Mouse (Mus musculus) CH12.LX (cell line): ENCODE results near the gene Trim39. TPM values are rescaled to one million over a fixed set of nuclear protein-coding genes. Genes with fewer than 3 reads are reported as not detected.
"Not testable (repeated sequence)": the region's sequence is repeated elsewhere in the genome, so short reads cannot be mapped to it uniquely, and the experiment has no call there.

Experiments used
- DNase-seq: peaks from one replicate; pipeline ENCODE4 v3.0.0-alpha.2; 2013; ENCODE audit errors: extremely low read depth
- H3K27ac ChIP-seq: 2 replicates; pipeline ENCODE4 v1.5.1; 2012; ENCODE audit warnings: low read depth, mild to moderate bottlenecking, control low read depth, moderate library complexity; ENCODE audit not compliant: insufficient read depth
- H3K27me3 ChIP-seq: replicated peaks from 2 replicates; pipeline ENCODE3; 2012; ENCODE audit warnings: inconsistent platforms
- H3K36me3 ChIP-seq, 2 experiments: replicated peaks in 1 of 2; 2 replicates each; pipeline versions ENCODE3 to v1.6.1; 2012; ENCODE audit warnings: inconsistent platforms in 1 of 2, low read length in 1 of 2, mild to moderate bottlenecking in 1 of 2, mixed read lengths in 1 of 2, moderate library complexity in 1 of 2; ENCODE audit not compliant: control insufficient read depth in 1 of 2, insufficient read depth in 1 of 2
- H3K4me1 ChIP-seq, 2 experiments: 2 replicates each; pipeline ENCODE4 v1.6.1; 2012; ENCODE audit warnings: inconsistent platforms in 1 of 2, moderate library complexity in 1 of 2; ENCODE audit not compliant: insufficient read depth in 2 of 2, control insufficient read depth in 1 of 2
- H3K4me2 ChIP-seq: 2 replicates; pipeline ENCODE4 v1.6.1; 2012; ENCODE audit warnings: low read depth, mild to moderate bottlenecking, control low read depth; ENCODE audit not compliant: poor library complexity, insufficient read depth, severe bottlenecking
- H3K4me3 ChIP-seq, 3 experiments: fragments of 150-350 bp in 1 of 3; sonication (generic) in 1 of 3; replicated peaks in 1 of 3; 2 replicates each; pipeline versions ENCODE3 to v1.5.1; 2011 to 2012; ENCODE audit warnings: low read depth in 2 of 3, low read length in 2 of 3, mild to moderate bottlenecking in 2 of 3, moderate library complexity in 2 of 3, control low read depth in 1 of 3, improper control_type of control experiment in 1 of 3, inconsistent platforms in 1 of 3, mixed read lengths in 1 of 3; ENCODE audit not compliant: poor library complexity in 1 of 3
- H3K79me2 ChIP-seq: replicated peaks from 2 replicates; pipeline ENCODE4 v1.6.1; 2012; ENCODE audit warnings: mild to moderate bottlenecking, moderate library complexity; ENCODE audit not compliant: control insufficient read depth, poor library complexity, insufficient read depth, severe bottlenecking; ENCODE audit errors: extremely low read depth
- H3K9ac ChIP-seq: 2 replicates; pipeline ENCODE4 v1.6.1; 2012; ENCODE audit warnings: low read depth, mild to moderate bottlenecking, control low read depth, moderate library complexity; ENCODE audit not compliant: insufficient read depth
- H3K9me3 ChIP-seq: replicated peaks from 2 replicates; pipeline ENCODE3; 2012; ENCODE audit warnings: low read length, inconsistent platforms, mixed read lengths
- CHD2 ChIP-seq: IDR thresholded peaks from 2 replicates; pipeline ENCODE4 v1.6.1; 2011; ENCODE audit warnings: low read length, improper control_type of control experiment
- GABPA ChIP-seq: IDR thresholded peaks from 2 replicates; pipeline ENCODE4 v1.6.1; 2012; ENCODE audit warnings: low read depth, low read length, improper control_type of control experiment, inconsistent platforms; ENCODE audit not compliant: insufficient replicate concordance
- JUN ChIP-seq: IDR thresholded peaks from 2 replicates; pipeline ENCODE4 v1.6.1; 2011; ENCODE audit warnings: low read depth, mild to moderate bottlenecking, low read length, improper control_type of control experiment, moderate library complexity; ENCODE audit not compliant: insufficient read depth
- MAX ChIP-seq: IDR thresholded peaks from 2 replicates; pipeline ENCODE4 v1.6.1; 2011; ENCODE audit warnings: low read length, improper control_type of control experiment
- MXI1 ChIP-seq: IDR thresholded peaks from 2 replicates; pipeline ENCODE4 v1.6.1; 2011; ENCODE audit warnings: mild to moderate bottlenecking, low read depth, low read length, improper control_type of control experiment
- MYC ChIP-seq: IDR thresholded peaks from 2 replicates; pipeline ENCODE4 v1.6.1; 2011; ENCODE audit warnings: low read depth, mild to moderate bottlenecking, improper control_type of control experiment, low read length
- POLR2A ChIP-seq: IDR thresholded peaks from 2 replicates; pipeline ENCODE4 v1.6.1; 2011; ENCODE audit warnings: low read depth, mild to moderate bottlenecking, improper control_type of control experiment, low read length
- POLR2AphosphoS2 ChIP-seq: IDR thresholded peaks from 2 replicates; pipeline ENCODE4 v1.6.1; 2011; ENCODE audit warnings: low read depth, low read length, improper control_type of control experiment
- SIN3A ChIP-seq: IDR thresholded peaks from 2 replicates; pipeline ENCODE4 v1.6.1; 2012; ENCODE audit warnings: low read length, improper control_type of control experiment, inconsistent platforms
- SMC3 ChIP-seq: IDR thresholded peaks from 2 replicates; pipeline ENCODE4 v1.6.1; 2011; ENCODE audit warnings: low read depth, low read length, improper control_type of control experiment
- UBTF ChIP-seq: IDR thresholded peaks from 2 replicates; pipeline ENCODE4 v1.6.1; 2012; ENCODE audit warnings: low read depth, mild to moderate bottlenecking, inconsistent platforms, low read length, improper control_type of control experiment, moderate library complexity
- USF1 ChIP-seq: IDR thresholded peaks from 2 replicates; pipeline ENCODE4 v1.6.1; 2014; ENCODE audit warnings: low read depth, mild to moderate bottlenecking, inconsistent platforms, low read length, improper control_type of control experiment
- USF2 ChIP-seq: conservative IDR thresholded peaks from 2 replicates; pipeline ENCODE4 v1.6.1; 2011; ENCODE audit warnings: low read depth, low read length, improper control_type of control experiment
- ZC3H11A ChIP-seq: IDR thresholded peaks from 2 replicates; pipeline ENCODE4 v1.6.1; 2012; ENCODE audit warnings: low read depth, mild to moderate bottlenecking, inconsistent platforms, low read length, improper control_type of control experiment
- dilution Hi-C: fragments of 300-500 bp; cut with MboI; formaldehyde crosslinking; loops from 2 replicates; pipeline ENCODE4 v1.14.3; 2020; ENCODE audit warnings: low sequenced_read_pairs; ENCODE audit not compliant: extremely low pct_unique_long_range_greater_than_20kb, extremely low pct_ligation_motif_present
- in situ Hi-C: fragments of 300-500 bp; cut with MboI; formaldehyde crosslinking; loops from 3 replicates; pipeline ENCODE4 v1.14.3; 2019; ENCODE audit warnings: low sequenced_read_pairs, low pct_ligation_motif_present, low pct_unique_long_range_greater_than_20kb, mixed read lengths
- polyA plus RNA-seq: library from polyadenylated mRNA; unstranded; fragments of >175 nt; gene quantifications from 2 replicates; pipeline ENCODE4 v1.2.1, GENCODE M21; 2012; ENCODE audit warnings: low read depth; ENCODE audit not compliant: insufficient read length
- total RNA-seq, 2 experiments: library from RNA; depleted of rRNA; stranded (reverse); fragments of 300-350 nt in 1 of 2; fragments of >200 nt in 1 of 2; gene quantifications; 2 replicates each; pipeline ENCODE4 v1.2.3; 2012 to 2014

Gene Trim39
- total and polyA plus RNA-seq, 3 experiments: 10.4 to 14.2 (median 11.1) TPM

GRCm38 (mm10) chr17:36237321-36237921 lies 34.6 kb downstream of the Trim39 start:
- peaks cover 2% of the 10 kb centered on the region for H3K9me3 ChIP-seq
- no peak for TF ChIP-seq MYC
- no peak for TF ChIP-seq MXI1
- TF ChIP-seq POLR2AphosphoS2: no peak
- TF ChIP-seq ZC3H11A: no peak
- TF ChIP-seq SMC3: no peak
- no peak for TF ChIP-seq USF2
- TF ChIP-seq SIN3A: no peak
- no peak for TF ChIP-seq CHD2
- TF ChIP-seq POLR2A: no peak
- TF ChIP-seq GABPA: no peak
- H3K27me3 ChIP-seq: peaks cover 61% of the 10 kb centered on the region
- H3K4me1 ChIP-seq: peaks cover 3 to 4% of the 10 kb centered on the region in 2 experiments; a peak in 2 of 4 replicates
- no peaks in the 10 kb centered on the region for H3K79me2 ChIP-seq
- H3K36me3 ChIP-seq: no peaks in the 10 kb centered on the region
- dilution Hi-C loops: no loop called here
- H3K4me2 ChIP-seq: peak overlapping the region; percentile 13
- H3K4me3 ChIP-seq: no peak overlapping the region
- no peak overlapping the region for H3K27ac ChIP-seq
- in situ Hi-C loops: no loop called here
- DNase-seq: no peak
- no peak overlapping the region for H3K9ac ChIP-seq

DNA sequence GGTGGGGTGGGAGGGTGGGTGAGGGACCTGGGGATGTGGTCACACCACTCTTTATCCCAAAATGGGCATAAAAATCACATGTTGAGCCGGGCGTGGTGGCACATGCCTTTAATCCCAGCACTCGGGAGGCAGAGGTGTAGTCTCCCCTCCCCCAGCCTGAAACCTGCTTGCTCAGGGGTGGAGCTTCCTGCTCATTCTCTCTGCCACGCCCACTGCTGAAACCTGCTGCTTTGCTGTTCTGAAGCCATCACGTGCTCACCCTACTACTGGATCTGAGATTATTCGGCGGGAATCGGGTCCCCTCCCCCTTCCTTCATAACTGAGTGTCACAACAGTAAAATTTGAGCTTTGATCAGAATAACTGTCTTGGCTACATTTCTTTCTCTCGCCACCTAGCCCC lies 36.7 kb downstream of the Trim39 start:
- H3K4me3 ChIP-seq, H3K9me3 ChIP-seq, dilution Hi-C loops, H3K36me3 ChIP-seq, H3K4me2 ChIP-seq, H3K4me1 ChIP-seq, DNase-seq, in situ Hi-C loops, H3K79me2 ChIP-seq, H3K27ac ChIP-seq, H3K9ac ChIP-seq: not testable (repeated sequence)
- peaks cover 48% of the 10 kb centered on the region for H3K27me3 ChIP-seq

DNA sequence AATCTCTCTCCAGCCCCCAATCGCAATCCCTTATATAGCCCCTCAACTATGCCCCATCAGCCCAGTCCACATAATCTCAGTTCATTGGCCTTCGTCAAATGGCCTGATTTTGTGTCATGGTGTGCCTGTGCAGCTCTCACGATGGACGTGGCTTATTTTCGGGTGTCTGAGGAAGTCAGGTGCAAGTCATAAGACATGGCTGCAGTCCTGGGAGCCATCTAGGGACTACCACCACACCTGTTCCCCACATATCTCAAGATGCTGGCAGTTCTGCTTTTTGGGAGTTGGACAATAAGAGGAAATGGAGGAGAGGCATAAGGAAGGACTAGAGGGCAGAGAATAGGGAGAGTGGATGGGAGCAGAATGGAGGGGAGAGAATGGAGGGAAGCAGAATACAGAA lies 38.5 kb downstream of the Trim39 start:
- Histone ChIP-seq H3K4me3 (no peak overlapping the region), H3K9ac (no peak overlapping the region), H3K9me3 (peaks cover 5% of the 10 kb centered on the region), H3K27me3 (peaks cover 41% of the 10 kb centered on the region), H3K4me2 (no peak overlapping the region), H3K27ac (no peak overlapping the region), H3K79me2 (no peaks in the 10 kb centered on the region), H3K4me1 (peaks cover 3 to 4% of the 10 kb centered on the region in 2 experiments; a peak in 2 of 4 replicates), H3K36me3 (no peaks in the 10 kb centered on the region)
- TF ChIP-seq USF1: no peak
- TF ChIP-seq JUN: no peak
- no peak for TF ChIP-seq POLR2AphosphoS2
- no peak for TF ChIP-seq MAX
- TF ChIP-seq UBTF: no peak
- no peak for TF ChIP-seq SIN3A
- in situ Hi-C loops: no loop called here
- DNase-seq: no peak
- dilution Hi-C loops: no loop called here
